Mouse (Mus musculus) stomach, embryonic 16.5 days (tissue): ENCODE measurements around the gene Arhgap20. TPM values are rescaled to one million over a fixed set of nuclear protein-coding genes. Genes with fewer than 3 reads are reported as not detected.
A peak's percentile ranks its signal among the peaks of the same experiment; 100 is the strongest.

ENCODE experiments used
- ATAC-seq: fragments of 200-750 bp; cut with Nextera tagmentation; 2 replicates; pipeline ENCODE4 v1.8.0; 2017; ENCODE audit warnings: moderate number of reproducible peaks, moderate TSS enrichment; ENCODE audit not compliant: insufficient read depth, low FRiP score
- H3K27ac ChIP-seq: fragments of 300-500 bp; sonication (generic); 2 replicates; pipeline ENCODE4 v1.5.1; 2014; ENCODE audit warnings: low read length
- H3K27me3 ChIP-seq: fragments of 300-500 bp; sonication (generic); 2 replicates; pipeline ENCODE4 v1.6.1; 2014; ENCODE audit warnings: low read length, control low read depth, mixed read lengths; ENCODE audit not compliant: control insufficient read depth, insufficient read depth
- H3K36me3 ChIP-seq: fragments of 300-500 bp; sonication (generic); 2 replicates; pipeline ENCODE4 v1.6.1; 2014; ENCODE audit warnings: low read length; ENCODE audit not compliant: control insufficient read depth, insufficient read depth
- H3K4me1 ChIP-seq: fragments of 300-500 bp; sonication (generic); 2 replicates; pipeline ENCODE4 v1.6.1; 2014; ENCODE audit warnings: low read length, control low read depth, mixed read lengths; ENCODE audit not compliant: control insufficient read depth, insufficient read depth
- H3K4me2 ChIP-seq: fragments of 300-500 bp; sonication (generic); 2 replicates; pipeline ENCODE4 v1.6.1; 2014; ENCODE audit warnings: low read depth, low read length, mixed read lengths
- H3K4me3 ChIP-seq: fragments of 300-500 bp; sonication (generic); replicated peaks from 2 replicates; pipeline ENCODE4 v1.5.1; 2014; ENCODE audit warnings: mild to moderate bottlenecking, low read length
- H3K9ac ChIP-seq: fragments of 300-500 bp; sonication (generic); 2 replicates; pipeline ENCODE4 v1.6.1; 2014; ENCODE audit warnings: low read length
- H3K9me3 ChIP-seq: fragments of 300-500 bp; sonication (generic); replicated peaks from 2 replicates; pipeline ENCODE4 v1.6.1; 2016; ENCODE audit warnings: low read length, control low read depth; ENCODE audit not compliant: control insufficient read depth
- WGBS: fragments of 180-500 bp; shearing (Covaris S2); extraction: QIAGEN DNeasy Blood & Tissue Kit; methylation state at CpG from one replicate; pipeline ENCODE4 v1.1.7; 2014; 5-methylcytosine and 5-hydroxymethylcytosine counted together
- polyA plus RNA-seq: library from polyadenylated mRNA; unstranded; fragments of >200 nt; fragmentation: Nextera tagmentation; extraction: Ambion mirVana; gene quantifications from 2 replicates; pipeline ENCODE4 v1.2.1, GENCODE M21; 2015

Gene Arhgap20
- polyA plus RNA-seq, 1 experiment from 2014 or later, result 3.5 TPM

GRCm38 (mm10) chr9:51837716-51838115 is 72.6 kb downstream of the Arhgap20 start:
- no peaks in the 10 kb centered on the region for H3K36me3 ChIP-seq
- no peaks in the 10 kb centered on the region for H3K9me3 ChIP-seq
- H3K4me1 ChIP-seq, result no peaks in the 10 kb centered on the region
- no peaks in the 10 kb centered on the region for H3K27me3 ChIP-seq
- no peak overlapping the region for H3K9ac ChIP-seq
- H3K27ac ChIP-seq, result no peak overlapping the region
- no peak for ATAC-seq
- 79% methylated on average over 7 of the region's 7 CpGs for WGBS
- no peak overlapping the region for H3K4me2 ChIP-seq
- no peak overlapping the region for H3K4me3 ChIP-seq

- Histone ChIP-seq H3K27ac (no peak overlapping the region), H3K9me3 (no peaks in the 10 kb centered on the region), H3K4me2 (no peak overlapping the region), H3K27me3 (no peaks in the 10 kb centered on the region), H3K9ac (no peak overlapping the region), H3K4me3 (no peak overlapping the region), H3K36me3 (no peaks in the 10 kb centered on the region), H3K4me1 (no peaks in the 10 kb centered on the region)
- ATAC-seq, result no peak
- WGBS, result 42% methylated on average over 4 of the region's 4 CpGs
Measured at GRCm38 (mm10) chr9:51843216-51843615, 78.1 kb downstream of the Arhgap20 start.

- no peak for ATAC-seq
- Histone ChIP-seq H3K36me3 (no peaks in the 10 kb centered on the region), H3K27ac (no peak overlapping the region), H3K4me1 (no peaks in the 10 kb centered on the region), H3K27me3 (no peaks in the 10 kb centered on the region), H3K4me3 (no peak overlapping the region), H3K4me2 (no peak overlapping the region), H3K9ac (no peak overlapping the region), H3K9me3 (no peaks in the 10 kb centered on the region)
- 86% methylated on average over 10 of the region's 10 CpGs for WGBS
Measured at GRCm38 (mm10) chr9:51845796-51846195, 80.7 kb downstream of the Arhgap20 start.

- 89% methylated on average over 5 of the region's 5 CpGs for WGBS
- ATAC-seq, result no peak
- Histone ChIP-seq H3K27ac (no peak overlapping the region), H3K9me3 (no peaks in the 10 kb centered on the region), H3K4me1 (no peaks in the 10 kb centered on the region), H3K36me3 (no peaks in the 10 kb centered on the region), H3K4me2 (no peak overlapping the region), H3K9ac (no peak overlapping the region), H3K27me3 (no peaks in the 10 kb centered on the region), H3K4me3 (no peak overlapping the region)
Measured at GRCm38 (mm10) chr9:51853772-51854171, 88.6 kb downstream of the Arhgap20 start.

GRCm38 (mm10) chr9:51864273-51864672 is 99.1 kb downstream of the Arhgap20 start:
- Histone ChIP-seq H3K27ac (no peak overlapping the region), H3K4me3 (no peak overlapping the region), H3K4me1 (no peaks in the 10 kb centered on the region), H3K9me3 (no peaks in the 10 kb centered on the region), H3K4me2 (no peak overlapping the region), H3K9ac (no peak overlapping the region), H3K27me3 (no peaks in the 10 kb centered on the region), H3K36me3 (no peaks in the 10 kb centered on the region)
- 84% methylated on average over 3 of the region's 3 CpGs for WGBS
- ATAC-seq, result no peak

- no peak for ATAC-seq
- no peaks in the 10 kb centered on the region for H3K27me3 ChIP-seq
- WGBS, result 59% methylated on average over 4 of the region's 4 CpGs
Measured at GRCm38 (mm10) chr9:51866634-51867033, 101.5 kb downstream of the Arhgap20 start.

GRCm38 (mm10) chr9:51869056-51869455 is 103.9 kb downstream of the Arhgap20 start:
- H3K4me3 ChIP-seq, result no peak overlapping the region
- H3K27me3 ChIP-seq, result no peaks in the 10 kb centered on the region
- no peak overlapping the region for H3K27ac ChIP-seq
- no peak overlapping the region for H3K9ac ChIP-seq
- ATAC-seq, result no peak
- no peak overlapping the region for H3K4me2 ChIP-seq
- H3K36me3 ChIP-seq, result no peaks in the 10 kb centered on the region
- 85% methylated on average over 4 of the region's 4 CpGs for WGBS
- H3K9me3 ChIP-seq, result no peaks in the 10 kb centered on the region
- H3K4me1 ChIP-seq, result no peaks in the 10 kb centered on the region

More at GRCm38 (mm10) chr9:51866634-51867033, 101.5 kb downstream of the Arhgap20 start:
- Histone ChIP-seq H3K4me2 (no peak overlapping the region), H3K4me1 (no peaks in the 10 kb centered on the region), H3K4me3 (no peak overlapping the region), H3K36me3 (no peaks in the 10 kb centered on the region), H3K27ac (no peak overlapping the region), H3K9me3 (no peaks in the 10 kb centered on the region), H3K9ac (no peak overlapping the region)

- Histone ChIP-seq H3K9ac (no peak overlapping the region), H3K27me3 (no peaks in the 10 kb centered on the region), H3K27ac (no peak overlapping the region), H3K4me2 (no peak overlapping the region), H3K9me3 (no peaks in the 10 kb centered on the region), H3K4me3 (no peak overlapping the region), H3K4me1 (no peaks in the 10 kb centered on the region), H3K36me3 (no peaks in the 10 kb centered on the region)
- ATAC-seq, result no peak
- 21% methylated on average over 4 of the region's 4 CpGs for WGBS
Measured at GRCm38 (mm10) chr9:51874348-51874747, 109.2 kb downstream of the Arhgap20 start.

- Histone ChIP-seq H3K27ac (no peak overlapping the region), H3K4me2 (peak overlapping the region; percentile 30), H3K27me3 (no peaks in the 10 kb centered on the region), H3K9me3 (no peaks in the 10 kb centered on the region), H3K4me1 (no peaks in the 10 kb centered on the region), H3K36me3 (no peaks in the 10 kb centered on the region), H3K4me3 (0 out of 2 replicates have a peak overlapping the region, but pooled peaks have one; percentile 13), H3K9ac (no peak overlapping the region)
- peak; percentile 40; the same call in 1 of the 2 replicates for ATAC-seq
- 62% methylated on average over 20 of the region's 20 CpGs for WGBS
Measured at GRCm38 (mm10) chr9:51875531-51875930, 110.4 kb downstream of the Arhgap20 start.

GRCm38 (mm10) chr9:51881386-51881785 is 116.2 kb downstream of the Arhgap20 start:
- Histone ChIP-seq H3K9me3 (no peaks in the 10 kb centered on the region), H3K27me3 (no peaks in the 10 kb centered on the region), H3K4me3 (no peak overlapping the region), H3K4me2 (no peak overlapping the region), H3K9ac (no peak overlapping the region), H3K27ac (no peak overlapping the region), H3K36me3 (no peaks in the 10 kb centered on the region), H3K4me1 (no peaks in the 10 kb centered on the region; the same call in 1 of the 2 replicates)
- WGBS, result 29% methylated on average over 4 of the region's 4 CpGs
- ATAC-seq, result no peak
